ENCODE assay signal across 7 mouse cellular contexts in genomic region chr1:62717552-62718236, GRCm38 (mm10). TPM values are rescaled to one million over a fixed set of nuclear protein-coding genes. Genes with fewer than 3 reads are reported as not detected.
DNase-seq lines count a peak whose midpoint lies in the region; ATAC-seq and TF ChIP-seq lines count a peak whose summit lies in the region.

No protein-coding gene starts in this region.

- TF ChIP-seq POLR2A in lung, adult 2 months (IDR thresholded peaks at IDR 0.05; ENCODE audit: borderline replicate concordance, extremely low read depth, low read depth, low read length), result no peak

- H3K9ac ChIP-seq in embryonic facial prominence, embryonic 13.5 days, result 0 out of 2 replicates have a peak overlapping the region, but pooled peaks have one; percentile 28

- no peaks in the 10 kb centered on the region; the same call in none of the 2 replicates for H3K27me3 ChIP-seq in embryonic facial prominence, embryonic 13.5 days

- H3K4me3 ChIP-seq in lung, adult 2 months (replicated peaks; ENCODE audit: extremely low read depth, low read depth, low read length), result no peak overlapping the region
- H3K4me3 ChIP-seq in embryonic facial prominence, embryonic 13.5 days, result no peak overlapping the region

- peak; percentile 28; the same call in 1 of the 2 replicates for TF ChIP-seq CTCF in lung, adult 2 months (IDR thresholded peaks at IDR 0.05; ENCODE audit: insufficient read depth, low read length)

- no peak for DNase-seq in lung, adult 2 months
- DNase-seq in lung, postnatal 4 days, result no peak
- peak; percentile 60 to 68 for DNase-seq in layer of hippocampus, postnatal 36 days
- DNase-seq in right cerebral cortex, adult 2 months (ENCODE audit: low spot score in 2 of 2), result peak; percentile 62 to 63
- no peak for DNase-seq in urinary bladder, adult 18-20 months (ENCODE audit: low spot score in 2 of 2)

- ATAC-seq in embryonic facial prominence, embryonic 13.5 days (ENCODE audit: insufficient number of reproducible peaks, insufficient read depth, low FRiP score, low TSS enrichment, low read depth), result no peak
- no peak for ATAC-seq in inflammation-experienced regulatory T-cells, adult 6 months

- peaks cover 32% of the 10 kb centered on the region for H3K36me3 ChIP-seq in embryonic facial prominence, embryonic 13.5 days

- H3K4me1 ChIP-seq in lung, adult 2 months (ENCODE audit: control insufficient read depth, insufficient read depth, low read length), result peaks cover 2% of the 10 kb centered on the region; the same call in 1 of the 2 replicates
- peaks cover 66% of the 10 kb centered on the region for H3K4me1 ChIP-seq in embryonic facial prominence, embryonic 13.5 days

- H3K27ac ChIP-seq in embryonic facial prominence, embryonic 13.5 days, result peak overlapping the region; percentile 12; the same call in 1 of the 2 replicates

- H3K9me3 ChIP-seq in embryonic facial prominence, embryonic 13.5 days, result no peaks in the 10 kb centered on the region

- 75% methylated on average over 13 of the region's 13 CpGs for WGBS in lung, adult 2 months
- WGBS in embryonic facial prominence, embryonic 13.5 days, result 47% methylated on average over 13 of the region's 13 CpGs

- peak overlapping the region; percentile 34 for H3K4me2 ChIP-seq in embryonic facial prominence, embryonic 13.5 days

RNA-seq across cellular contexts. Expression of gene Nrp2, which starts 14.6 kb away (rescaled TPM):
- polyA plus RNA-seq in lung, adult 2 months (2012; rRNA removed), result 21.6 and 27.8 TPM in 2 replicates
- 48.3 and 51.3 TPM in 2 replicates for polyA plus RNA-seq in embryonic facial prominence, embryonic 13.5 days (2015; fragmentation: Nextera tagmentation; extraction: Ambion mirVana)
- total RNA-seq in layer of hippocampus, postnatal 36 days (2021), result 10 to 100 TPM; 58.8 to 66.3 TPM
- polyA plus RNA-seq in inflammation-experienced regulatory T-cells, adult 6 months (2017; shearing (Covaris generic)), result under 1 TPM in 1 of 3 experiments, not detected in 2; 0.05 TPM

Comparison
In these comparisons a context has a peak if more than half of its experiments do, and no peak if none do; other contexts are left out.
1. DNase-seq: peak in layer of hippocampus, postnatal 36 days (2 of 2) and right cerebral cortex, adult 2 months (2 of 2); none in lung, adult 2 months (single experiment), lung, postnatal 4 days (0 of 2) and urinary bladder, adult 18-20 months (0 of 2).
2. RNA of gene Nrp2, which starts 14.6 kb away (polyA plus RNA-seq): 48.3 to 51.3 TPM in embryonic facial prominence, embryonic 13.5 days and 21.6 to 27.8 TPM in lung, adult 2 months; 0.05 TPM in inflammation-experienced regulatory T-cells, adult 6 months; every median in the first group is over 10 times any median in the second.